Mouse (Mus musculus) embryonic fibroblast, embryonic 13.5 days (primary cell): ENCODE data around the gene Pard6b.

Source experiments
- CTCF ChIP-seq: IDR thresholded peaks from 2 replicates; pipeline ENCODE4 v1.5.1; 2011; ENCODE audit warnings: mild to moderate bottlenecking, control low read depth, low read length, moderate library complexity, borderline replicate concordance; ENCODE audit not compliant: insufficient read depth
- POLR2A ChIP-seq: IDR thresholded peaks from 2 replicates; pipeline ENCODE4 v1.6.1; 2011; ENCODE audit warnings: low read depth, mild to moderate bottlenecking, control low read depth, low read length, moderate library complexity

GRCm38 (mm10) chr2:168125288-168126089 lies 44.7 kb downstream of the Pard6b start:
- no peak for TF ChIP-seq POLR2A
- TF ChIP-seq CTCF, result no peak
